Mouse (Mus musculus) forebrain, embryonic 11.5 days (tissue): ENCODE results near the gene Stx8. TPM values are rescaled to one million over a fixed set of nuclear protein-coding genes. Genes with fewer than 3 reads are reported as not detected.

Experiments used
- ATAC-seq: fragments of 200-750 bp; cut with Nextera tagmentation; replicated peaks from 2 replicates; pipeline ENCODE4 v1.8.0; 2017; ENCODE audit warnings: moderate TSS enrichment; ENCODE audit not compliant: low FRiP score
- DNase-seq: peaks from one replicate; pipeline ENCODE4 v3.0.0-alpha.2; 2017; ENCODE audit warnings: low spot score
- H3K27ac ChIP-seq: fragments of 300-500 bp; sonication (generic); 2 replicates; pipeline ENCODE4 v1.5.1; 2014; ENCODE audit warnings: low read depth, low read length
- H3K27me3 ChIP-seq: fragments of 300-500 bp; sonication (generic); 2 replicates; pipeline ENCODE4 v1.6.1; 2014; ENCODE audit warnings: mild to moderate bottlenecking, low read length, mixed read lengths; ENCODE audit not compliant: control insufficient read depth, insufficient read depth
- H3K36me3 ChIP-seq: fragments of 300-500 bp; sonication (generic); 2 replicates; pipeline ENCODE4 v1.6.1; 2014; ENCODE audit warnings: mild to moderate bottlenecking, low read length, moderate library complexity, mixed read lengths; ENCODE audit not compliant: control insufficient read depth, insufficient read depth
- H3K4me1 ChIP-seq: fragments of 300-500 bp; sonication (generic); replicated peaks from 2 replicates; pipeline ENCODE4 v1.6.1; 2014; ENCODE audit warnings: low read length, mixed read lengths; ENCODE audit not compliant: control insufficient read depth, insufficient read depth
- H3K4me2 ChIP-seq: fragments of 300-500 bp; sonication (generic); 2 replicates; pipeline ENCODE4 v1.6.1; 2014; ENCODE audit warnings: low read depth, mild to moderate bottlenecking, low read length, moderate library complexity, mixed read lengths; ENCODE audit not compliant: severe bottlenecking
- H3K4me3 ChIP-seq: fragments of 300-500 bp; sonication (generic); 2 replicates; pipeline ENCODE4 v1.5.1; 2014; ENCODE audit warnings: low read depth, low read length
- H3K9ac ChIP-seq: fragments of 300-500 bp; sonication (generic); 2 replicates; pipeline ENCODE4 v1.6.1; 2014; ENCODE audit warnings: low read length
- H3K9me3 ChIP-seq: fragments of 300-500 bp; sonication (generic); 2 replicates; pipeline ENCODE4 v1.6.1; 2016; ENCODE audit warnings: low read length, mixed read lengths; ENCODE audit not compliant: control insufficient read depth
- WGBS: fragments of 180-500 bp; shearing (Covaris S2); extraction: QIAGEN DNeasy Blood & Tissue Kit; methylation state at CpG from one replicate; pipeline ENCODE4 v1.1.7; 2014; 5-methylcytosine and 5-hydroxymethylcytosine counted together
- polyA plus RNA-seq: library from polyadenylated mRNA; unstranded; fragments of >200 nt; fragmentation: Nextera tagmentation; extraction: Ambion mirVana; gene quantifications from 2 replicates; pipeline ENCODE4 v1.2.1, GENCODE M21; 2014

The Stx8 gene
- polyA plus RNA-seq, 1 experiment from 2014 or later: 52.6 TPM

DNA sequence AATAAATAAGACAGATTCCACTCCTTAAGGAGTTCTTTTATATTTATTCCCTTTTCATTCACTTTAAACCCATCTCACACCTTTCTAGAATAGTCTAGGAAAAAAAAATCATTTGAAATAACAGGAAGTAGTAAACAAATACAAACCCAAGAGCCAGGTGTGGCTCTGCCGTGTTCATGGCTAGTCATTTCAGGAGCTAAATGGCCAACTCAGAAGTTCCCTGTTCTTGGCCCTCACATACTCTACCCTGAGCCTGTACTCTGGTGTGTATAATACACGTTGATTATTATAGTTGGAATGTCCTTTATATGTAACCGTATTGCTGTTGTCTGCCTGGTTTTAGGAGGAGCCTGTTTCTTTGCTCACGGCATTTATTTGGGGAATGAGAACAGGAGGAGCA lies 152.7 kb downstream of the Stx8 start:
- H3K9ac ChIP-seq: no peak overlapping the region
- peaks cover 8% of the 10 kb centered on the region; the same call in 1 of the 2 replicates for H3K4me1 ChIP-seq
- no peaks in the 10 kb centered on the region for H3K9me3 ChIP-seq
- no peak overlapping the region for H3K4me3 ChIP-seq
- H3K27me3 ChIP-seq: no peaks in the 10 kb centered on the region
- no peak overlapping the region for H3K27ac ChIP-seq
- H3K4me2 ChIP-seq: no peak overlapping the region
- ATAC-seq (no peak), DNase-seq (no peak)
- 96% methylated on average over 4 of the region's 4 CpGs for WGBS
- no peaks in the 10 kb centered on the region for H3K36me3 ChIP-seq

DNA sequence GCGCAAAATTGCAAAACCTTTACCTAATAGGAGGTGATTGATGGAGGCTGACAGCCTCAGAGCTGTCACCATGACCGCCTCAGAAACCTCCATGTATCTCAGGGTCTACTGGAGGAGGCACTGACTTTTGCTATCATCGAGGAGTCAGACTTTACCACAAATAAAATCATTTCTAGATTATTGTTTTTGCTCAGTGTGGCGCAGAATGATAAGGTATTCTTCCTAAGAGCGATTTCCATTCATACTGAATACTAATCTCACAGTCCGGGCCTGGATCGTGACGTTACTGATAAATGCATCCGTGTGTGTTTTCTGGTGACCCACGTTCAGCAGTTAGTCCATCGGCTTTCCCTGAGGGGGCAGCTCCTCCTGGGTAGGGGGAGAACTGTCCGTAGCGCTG lies 153.1 kb downstream of the Stx8 start:
- H3K4me2 ChIP-seq: no peak overlapping the region

DNA sequence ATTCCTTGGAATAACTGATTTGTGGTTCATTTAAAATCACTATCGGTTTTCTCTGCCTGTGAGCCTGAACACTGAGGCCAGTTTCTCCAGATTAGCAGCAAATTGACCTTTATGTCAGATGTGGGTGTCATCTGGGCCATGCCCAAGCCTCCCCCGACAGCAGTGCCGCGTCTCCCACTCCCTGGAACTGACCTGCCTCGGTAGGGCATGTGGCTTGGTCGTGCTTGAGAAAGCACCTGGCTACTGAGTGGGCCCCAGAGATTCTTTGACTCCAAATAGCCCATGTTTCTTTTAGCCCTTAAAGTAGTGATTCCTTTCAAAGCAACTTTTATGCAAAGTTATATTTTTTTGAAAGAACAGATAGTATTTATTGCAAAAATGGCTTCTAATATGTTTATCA lies 155.3 kb downstream of the Stx8 start:
- no peak for DNase-seq

More for the DNA sequence above, 153.1 kb downstream of the Stx8 start:
- no peak overlapping the region for H3K9ac ChIP-seq
- H3K27ac ChIP-seq: no peak overlapping the region
- 86% methylated on average over 13 of the region's 13 CpGs for WGBS
- H3K4me1 ChIP-seq: peaks cover 6% of the 10 kb centered on the region; the same call in 1 of the 2 replicates
- no peaks in the 10 kb centered on the region for H3K27me3 ChIP-seq
- ATAC-seq (no peak), DNase-seq (no peak)
- H3K4me3 ChIP-seq: no peak overlapping the region
- no peaks in the 10 kb centered on the region for H3K36me3 ChIP-seq
- no peaks in the 10 kb centered on the region for H3K9me3 ChIP-seq

DNA sequence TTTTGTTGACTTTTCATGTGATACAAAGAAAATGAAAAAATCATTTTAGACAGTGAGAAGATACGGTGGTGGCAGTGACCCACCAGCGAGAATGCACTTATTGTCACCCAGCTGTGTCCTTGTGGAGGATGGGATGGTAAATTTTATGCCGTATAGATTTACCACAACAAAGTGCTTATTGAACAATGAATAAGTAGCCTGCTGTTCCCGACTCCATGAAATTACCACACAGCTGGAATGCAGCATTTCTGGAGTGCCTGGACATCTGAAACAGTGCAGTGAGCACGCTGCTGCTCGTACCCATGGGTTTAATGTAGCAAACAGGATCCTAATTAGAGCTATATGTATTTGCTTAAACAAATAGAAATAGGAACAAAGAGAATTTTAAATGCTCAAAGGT lies 155.7 kb downstream of the Stx8 start:
- no peak for ATAC-seq
- 20% methylated on average over 6 of the region's 6 CpGs for whole genome bisulfite sequencing
- no peaks in the 10 kb centered on the region for H3K27me3 ChIP-seq
- H3K4me2 ChIP-seq: no peak overlapping the region
- H3K9ac ChIP-seq: no peak overlapping the region
- H3K36me3 ChIP-seq: no peaks in the 10 kb centered on the region
- DNase-seq: no peak
- no peak overlapping the region for H3K27ac ChIP-seq
- no peaks in the 10 kb centered on the region for H3K9me3 ChIP-seq
- H3K4me3 ChIP-seq: no peak overlapping the region
- peaks cover 4% of the 10 kb centered on the region; the same call in 1 of the 2 replicates for H3K4me1 ChIP-seq

More for the DNA sequence above, 155.3 kb downstream of the Stx8 start:
- no peak for ATAC-seq
- H3K9me3 ChIP-seq: no peaks in the 10 kb centered on the region
- no peak overlapping the region for H3K9ac ChIP-seq
- no peak overlapping the region for H3K4me2 ChIP-seq
- no peaks in the 10 kb centered on the region for H3K27me3 ChIP-seq
- H3K36me3 ChIP-seq: no peaks in the 10 kb centered on the region
- WGBS: 21% methylated on average over 6 of the region's 6 CpGs
- no peak overlapping the region for H3K4me3 ChIP-seq
- no peak overlapping the region for H3K27ac ChIP-seq
- peaks cover 4% of the 10 kb centered on the region; the same call in 1 of the 2 replicates for H3K4me1 ChIP-seq

DNA sequence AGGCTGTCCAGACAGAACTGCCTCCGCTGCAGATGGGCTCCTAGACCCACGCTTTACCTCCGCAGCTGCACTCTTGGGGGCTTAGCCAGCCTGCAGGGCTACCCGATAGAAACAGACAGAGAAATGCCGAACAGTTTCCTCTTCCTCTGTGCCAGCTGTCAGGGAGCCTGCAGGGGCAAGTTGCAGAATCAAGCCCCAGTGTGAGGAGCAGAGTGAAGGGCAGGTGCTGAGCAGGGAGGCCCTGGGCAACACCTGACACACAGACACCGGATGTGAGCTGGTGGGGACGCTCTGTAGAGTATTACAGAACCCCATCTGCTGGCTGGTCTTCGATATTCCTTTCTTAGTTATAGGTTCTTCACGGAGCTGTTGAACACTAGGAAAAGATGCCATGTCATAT lies 160.1 kb downstream of the Stx8 start:
- Histone ChIP-seq H3K36me3 (no peaks in the 10 kb centered on the region), H3K4me1 (peaks cover 4% of the 10 kb centered on the region; the same call in 1 of the 2 replicates), H3K4me2 (no peak overlapping the region), H3K4me3 (no peak overlapping the region), H3K27ac (no peak overlapping the region), H3K27me3 (no peaks in the 10 kb centered on the region), H3K9me3 (no peaks in the 10 kb centered on the region), H3K9ac (no peak overlapping the region)
- no peak for ATAC-seq
- 92% methylated on average over 9 of the region's 9 CpGs for WGBS
- DNase-seq: no peak

DNA sequence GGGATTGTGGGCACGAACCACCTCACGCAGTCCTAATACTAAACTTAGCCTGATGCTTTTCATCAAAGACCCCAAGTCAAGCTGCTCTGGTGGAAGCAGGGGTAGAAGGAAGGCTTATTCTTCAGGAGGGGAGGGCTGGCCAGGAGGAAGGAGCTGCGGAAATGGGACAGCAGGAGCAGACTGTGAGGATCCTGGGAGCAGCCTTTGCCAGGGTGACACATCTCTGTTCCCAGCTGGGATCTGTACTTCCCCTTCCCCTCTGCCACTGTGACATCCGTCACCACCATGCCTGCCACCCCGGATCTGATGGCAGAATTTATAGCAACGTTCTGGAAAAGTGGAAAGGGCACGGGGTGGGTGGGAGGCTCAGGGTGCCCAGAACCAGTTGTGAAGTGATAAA lies 168.5 kb downstream of the Stx8 start:
- no peak for DNase-seq
- WGBS: 84% methylated on average over 7 of the region's 7 CpGs
- Histone ChIP-seq H3K27me3 (no peaks in the 10 kb centered on the region), H3K9me3 (no peaks in the 10 kb centered on the region), H3K27ac (no peak overlapping the region), H3K36me3 (no peaks in the 10 kb centered on the region), H3K4me3 (no peak overlapping the region), H3K4me1 (no peaks in the 10 kb centered on the region), H3K9ac (no peak overlapping the region), H3K4me2 (no peak overlapping the region)
- ATAC-seq: no peak

DNA sequence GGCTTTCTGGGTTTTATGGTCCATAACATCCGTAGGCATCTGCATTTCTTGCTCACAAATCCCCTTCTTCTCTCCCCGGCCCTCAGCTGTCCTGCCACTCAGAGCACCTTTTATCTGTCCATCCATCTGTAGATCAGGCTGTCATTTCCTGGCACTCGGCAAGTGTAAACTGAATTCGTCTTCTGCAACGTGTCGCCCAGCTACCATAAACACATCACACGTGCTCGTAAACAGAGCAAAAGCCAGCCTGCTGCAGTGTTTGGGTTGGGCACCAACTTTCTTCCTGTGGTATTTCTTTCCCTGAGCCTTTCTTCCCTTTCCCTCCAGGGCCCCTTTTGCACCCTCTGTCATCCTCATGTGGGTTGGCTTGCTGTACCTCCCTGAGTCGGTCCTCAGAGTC lies 169.4 kb downstream of the Stx8 start:
- ATAC-seq (no peak), DNase-seq (no peak)
- no peak overlapping the region for H3K4me3 ChIP-seq
- no peaks in the 10 kb centered on the region for H3K36me3 ChIP-seq
- H3K27me3 ChIP-seq: no peaks in the 10 kb centered on the region
- H3K4me1 ChIP-seq: no peaks in the 10 kb centered on the region
- no peak overlapping the region for H3K9ac ChIP-seq
- no peak overlapping the region for H3K4me2 ChIP-seq
- 82% methylated on average over 9 of the region's 9 CpGs for WGBS
- no peaks in the 10 kb centered on the region for H3K9me3 ChIP-seq
- H3K27ac ChIP-seq: no peak overlapping the region

DNA sequence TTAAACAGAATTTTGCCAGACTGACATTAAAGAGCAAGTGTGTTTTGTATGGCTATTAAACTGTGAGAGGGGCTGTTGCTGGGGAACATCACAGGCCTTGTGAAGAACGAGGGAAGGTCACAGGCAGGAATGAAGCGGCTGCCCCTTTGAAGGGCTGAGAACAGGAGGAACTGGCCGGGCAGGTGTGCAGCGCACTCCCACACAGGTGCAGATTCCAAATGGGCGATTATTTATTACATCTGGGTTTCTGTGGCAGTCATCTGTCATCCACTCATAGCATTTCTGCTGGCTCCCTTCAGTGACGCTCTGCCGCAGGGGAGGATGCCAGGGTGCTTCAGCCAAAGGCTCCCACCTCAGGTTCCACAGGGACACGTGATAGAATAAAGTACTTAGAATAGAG lies 170.7 kb downstream of the Stx8 start:
- Histone ChIP-seq H3K4me2 (no peak overlapping the region), H3K27ac (no peak overlapping the region), H3K36me3 (no peaks in the 10 kb centered on the region), H3K9ac (no peak overlapping the region), H3K4me3 (no peak overlapping the region), H3K4me1 (no peaks in the 10 kb centered on the region), H3K27me3 (no peaks in the 10 kb centered on the region), H3K9me3 (no peaks in the 10 kb centered on the region)
- ATAC-seq: no peak
- 85% methylated on average over 8 of the region's 8 CpGs for WGBS
- DNase-seq: no peak

DNA sequence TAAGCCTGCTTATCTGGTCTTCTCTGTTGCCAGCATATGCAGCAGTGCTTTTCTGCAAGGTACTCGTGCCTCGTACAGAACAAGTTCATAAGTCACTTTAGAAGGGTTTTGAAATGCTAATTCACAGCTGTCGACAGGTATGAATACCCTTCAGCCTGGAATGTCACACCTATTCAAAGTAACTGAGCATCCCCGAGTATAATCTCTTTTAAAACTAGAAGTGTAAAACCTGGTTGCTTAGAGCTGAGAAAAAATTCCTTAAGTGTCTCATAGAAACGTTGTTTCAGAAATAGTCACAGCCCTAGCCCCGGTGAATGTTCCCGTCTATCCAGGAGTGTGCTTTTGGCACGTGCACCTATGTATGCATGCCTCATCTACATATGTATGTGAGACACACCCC lies 176.3 kb downstream of the Stx8 start:
- Histone ChIP-seq H3K4me2 (no peak overlapping the region), H3K9ac (no peak overlapping the region), H3K4me1 (peaks cover 32% of the 10 kb centered on the region), H3K36me3 (no peaks in the 10 kb centered on the region), H3K27me3 (0 out of 2 replicates have a peak, but pooled peaks cover 2% of the 10 kb centered on the region), H3K4me3 (no peak overlapping the region), H3K9me3 (no peaks in the 10 kb centered on the region), H3K27ac (no peak overlapping the region)
- 45% methylated on average over 8 of the region's 8 CpGs for WGBS
- ATAC-seq: no peak
- DNase-seq: no peak
